Mouse (Mus musculus): ENCODE measurements at regions not wholly inside any gene's neighbourhood (a gene's known extent, or its start where the extent isn't known, plus 50 kb on each side); places are given as distances from the start of the nearest gene placed in this dataset.

- DNase-seq (ENCODE audit: low spot score in 2 of 2) = no peak
These were observed 76.9 kb upstream of the Ak4 start for GRCm38 (mm10) chr4:101342071-101342762.

- no peak for DNase-seq (ENCODE audit: low spot score in 2 of 2)
These were observed 75.7 kb upstream of the Jak1 start for GRCm38 (mm10) chr4:101340741-101341140.

- DNase-seq (ENCODE audit: low spot score in 2 of 2) = no peak
These were observed 73.1 kb upstream of the Jak1 start for GRCm38 (mm10) chr4:101338211-101338610.

- DNase-seq (ENCODE audit: low spot score in 2 of 2) = no peak
These were observed 71.7 kb upstream of the Jak1 start for GRCm38 (mm10) chr4:101336811-101337210.

- DNase-seq (ENCODE audit: low spot score in 2 of 2) = no peak
These were observed 71.3 kb upstream of the Jak1 start for GRCm38 (mm10) chr4:101336371-101336770.

GRCm38 (mm10) chr4:101333868-101334267 is 68.8 kb upstream of the Jak1 start:
- no peak for DNase-seq (ENCODE audit: low spot score in 2 of 2)

GRCm38 (mm10) chr4:101333036-101333435 is 68.0 kb upstream of the Jak1 start:
- no peak for DNase-seq (ENCODE audit: low spot score in 2 of 2)

GRCm38 (mm10) chr4:101331231-101331630 is 66.1 kb upstream of the Jak1 start:
- no peak for DNase-seq (ENCODE audit: low spot score in 2 of 2)

GRCm38 (mm10) chr4:101329060-101329459 is 64.0 kb upstream of the Jak1 start:
- no peak for DNase-seq (ENCODE audit: low spot score in 2 of 2)

GRCm38 (mm10) chr4:101326067-101326466 is 61.0 kb upstream of the Jak1 start:
- no peak for DNase-seq (ENCODE audit: low spot score in 2 of 2)

- DNase-seq (ENCODE audit: low spot score in 2 of 2) = no peak
These were observed 56.6 kb upstream of the Jak1 start for GRCm38 (mm10) chr4:101321731-101322130.

- no peak for DNase-seq (ENCODE audit: low spot score in 2 of 2)
These were observed 55.5 kb upstream of the Jak1 start for GRCm38 (mm10) chr4:101320587-101320986.

GRCm38 (mm10) chr4:101319681-101320220 is 54.7 kb upstream of the Jak1 start:
- no peak for DNase-seq (ENCODE audit: low spot score in 2 of 2)

- no peak for DNase-seq (ENCODE audit: low spot score in 2 of 2)
These were observed 53.8 kb upstream of the Jak1 start for GRCm38 (mm10) chr4:101318836-101319235.

GRCm38 (mm10) chr4:101316061-101316460 is 51.0 kb upstream of the Jak1 start:
- no peak for DNase-seq (ENCODE audit: low spot score in 2 of 2)

Small RNA genes in the stretch of these regions (microRNA-seq; reads per million reads assigned to microRNA genes)
- 45.1 to 71.6 reads per million in 2 experiments for gene Mir101a
